Mouse (Mus musculus) liver, embryonic 14.5 days (tissue): ENCODE data around the gene Ucma.

Experiments used
- CTCF ChIP-seq: IDR thresholded peaks from 2 replicates; pipeline ENCODE4 v1.5.1; 2016; ENCODE audit warnings: antibody characterized with exemption, low read depth, control low read depth
- EP300 ChIP-seq: IDR thresholded peaks from 2 replicates; pipeline ENCODE4 v1.6.1; 2016; ENCODE audit warnings: antibody characterized with exemption, low read depth

- TF ChIP-seq CTCF (peak; percentile 42), EP300 (no peak)
These were observed 23.0 kb downstream of the Ucma start for GRCm38 (mm10) chr2:4998905-4999304.
